Mouse (Mus musculus) myocyte (in vitro differentiated cells): ENCODE measurements around the gene Ltbp3. TPM values are rescaled to one million over a fixed set of nuclear protein-coding genes. Genes with fewer than 3 reads are reported as not detected.

Source experiments
- H3K27me3 ChIP-seq: one replicate; pipeline ENCODE4 v1.6.1; 2011; ENCODE audit not compliant: control insufficient read depth, insufficient read depth, insufficient read length
- H3K36me3 ChIP-seq: one replicate; pipeline ENCODE4 v1.6.1; 2011; ENCODE audit not compliant: control insufficient read depth, insufficient read depth
- H3K4me2 ChIP-seq: one replicate; pipeline ENCODE4 v1.6.1; 2011; ENCODE audit warnings: low read depth, control low read depth
- H3K4me3 ChIP-seq: one replicate; pipeline ENCODE4 v1.5.1; 2011; ENCODE audit warnings: mild to moderate bottlenecking, control low read depth, moderate library complexity
- H3K79me2 ChIP-seq: one replicate; pipeline ENCODE4 v1.6.1; 2011; ENCODE audit not compliant: control insufficient read depth, insufficient read depth
- H3ac ChIP-seq: one replicate; pipeline ENCODE4 v1.6.1; 2011; ENCODE audit not compliant: control insufficient read depth, insufficient read length
- CEBPB ChIP-seq: IDR thresholded peaks from 2 replicates; pipeline ENCODE4 v1.6.1; 2011; ENCODE audit warnings: mild to moderate bottlenecking, moderate library complexity; ENCODE audit not compliant: poor library complexity, insufficient read depth, severe bottlenecking
- E2F4 ChIP-seq: IDR thresholded peaks from one replicate; pipeline ENCODE4 v1.6.1; 2011; ENCODE audit warnings: mild to moderate bottlenecking, control low read depth, moderate library complexity; ENCODE audit not compliant: insufficient read depth
- MAX ChIP-seq: IDR thresholded peaks from one replicate; pipeline ENCODE4 v1.6.1; 2011; ENCODE audit warnings: low read depth, mild to moderate bottlenecking, control low read depth
- MYOD1 ChIP-seq, 3 experiments: IDR thresholded peaks; one replicate each; pipeline ENCODE4 v1.6.1; 2011; ENCODE audit warnings: control low read depth in 2 of 3, low read depth in 2 of 3, mild to moderate bottlenecking in 2 of 3, moderate library complexity in 1 of 3; ENCODE audit not compliant: insufficient read length in 2 of 3, control insufficient read depth in 1 of 3
- MYOG ChIP-seq, 3 experiments: IDR thresholded peaks; one replicate each; pipeline ENCODE4 v1.6.1; 2011; ENCODE audit warnings: control low read depth in 2 of 3, low read depth in 2 of 3, mild to moderate bottlenecking in 2 of 3; ENCODE audit not compliant: insufficient read length in 2 of 3, control insufficient read depth in 1 of 3, insufficient read depth in 1 of 3
- POLR2A ChIP-seq: IDR thresholded peaks from one replicate; pipeline ENCODE4 v1.6.1; 2011; ENCODE audit warnings: low read depth, mild to moderate bottlenecking, control low read depth, moderate library complexity; ENCODE audit not compliant: insufficient read length
- POLR2AphosphoS2 ChIP-seq: IDR thresholded peaks from one replicate; pipeline ENCODE4 v1.6.1; 2011; ENCODE audit warnings: low read depth, control low read depth; ENCODE audit not compliant: insufficient read length
- REST ChIP-seq: IDR thresholded peaks from one replicate; pipeline ENCODE4 v1.6.1; 2011; ENCODE audit warnings: mild to moderate bottlenecking, control low read depth, moderate library complexity; ENCODE audit not compliant: insufficient read depth, insufficient read length
- SRF ChIP-seq: IDR thresholded peaks from one replicate; pipeline ENCODE4 v1.6.1; 2011; ENCODE audit warnings: low read depth; ENCODE audit not compliant: control insufficient read depth, insufficient read length
- TCF12 ChIP-seq: IDR thresholded peaks from one replicate; pipeline ENCODE4 v1.6.1; 2011; ENCODE audit warnings: mild to moderate bottlenecking, control low read depth; ENCODE audit not compliant: poor library complexity, insufficient read depth, severe bottlenecking
- TCF3 ChIP-seq: IDR thresholded peaks from one replicate; pipeline ENCODE4 v1.6.1; 2011; ENCODE audit warnings: low read depth, control low read depth; ENCODE audit not compliant: insufficient read length
- USF1 ChIP-seq: IDR thresholded peaks from one replicate; pipeline ENCODE4 v1.6.1; 2011; ENCODE audit warnings: low read depth, mild to moderate bottlenecking, control low read depth, moderate library complexity
- polyA plus RNA-seq: library from polyadenylated mRNA; unstranded; fragments of >200 nt; fragmentation: generic; extraction: Trizol; gene quantifications from one replicate; pipeline ENCODE4 v1.2.1, GENCODE M21; 2012; ENCODE audit warnings: missing spikeins

Gene Ltbp3
- polyA plus RNA-seq = 100 TPM

DNA sequence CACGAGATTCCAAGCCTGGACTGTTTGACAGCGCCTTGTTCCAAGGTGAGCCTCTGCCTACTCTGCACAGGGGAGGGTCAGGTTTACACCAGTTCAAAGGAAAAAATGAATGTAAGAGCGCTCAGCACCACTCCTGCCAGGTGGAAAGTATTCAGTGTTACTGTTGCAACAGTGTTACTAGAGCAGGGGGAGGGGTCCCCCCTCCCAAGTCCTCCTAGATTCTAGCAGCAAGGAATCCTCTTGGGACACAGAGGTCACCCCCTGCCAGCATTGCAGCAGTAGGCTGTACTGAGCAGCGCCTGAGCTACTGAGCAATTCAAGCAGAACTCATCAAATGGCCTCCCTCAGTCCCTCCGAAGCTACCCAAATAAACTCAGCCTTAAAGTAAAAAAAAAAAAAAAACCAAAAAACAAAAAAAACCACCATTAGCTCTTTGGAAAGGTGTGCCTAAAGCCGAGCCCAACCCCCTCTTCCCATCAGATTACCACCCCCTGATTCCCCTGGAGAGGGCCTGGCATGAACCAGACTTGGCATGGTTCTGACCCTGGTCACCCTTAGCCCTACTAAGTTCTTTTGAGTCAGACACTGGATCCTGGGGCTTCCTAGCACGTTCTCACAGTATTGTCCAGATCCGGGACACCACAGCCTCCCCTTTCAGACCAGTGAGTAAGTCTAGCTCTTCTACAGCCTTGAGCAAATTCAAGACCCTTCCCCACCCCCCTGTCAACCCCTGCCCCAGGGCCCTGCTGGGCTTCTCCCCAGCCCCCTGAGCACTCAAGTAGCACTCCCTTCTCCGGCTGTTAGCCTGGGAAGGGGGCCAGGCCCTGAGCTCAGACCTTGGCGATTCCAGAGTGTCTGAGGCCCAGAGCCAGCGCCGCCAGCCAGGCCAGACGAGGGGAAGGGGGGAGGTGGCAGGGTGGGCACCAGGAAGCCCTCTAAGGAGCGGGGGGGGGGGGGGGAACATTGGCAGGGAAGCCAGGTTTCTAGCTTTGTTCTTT lies at the start of gene Ltbp3:
Gene Ltbp3 (plus strand): TSS at position 585 of the 998 bp plus-strand sequence.
- Histone ChIP-seq H3K79me2 (peaks cover 19% of the 10 kb centered on the region), H3K4me3 (peak within 1 kb of the TSS; percentile 76), H3K36me3 (no peaks in the 10 kb centered on the region), H3K27me3 (peaks cover 9% of the 10 kb centered on the region), H3ac (peak within 1 kb of the TSS; percentile 50), H3K4me2 (peak within 1 kb of the TSS; percentile 91)
- no peak for TF ChIP-seq E2F4
- peak in 1 of 3 experiments; percentile 16 for TF ChIP-seq MYOG (IDR thresholded peaks at IDR 0.05; ENCODE audit: control insufficient read depth in 1 of 3, insufficient read depth in 1 of 3, insufficient read length in 2 of 3, low read depth in 2 of 3)

DNA sequence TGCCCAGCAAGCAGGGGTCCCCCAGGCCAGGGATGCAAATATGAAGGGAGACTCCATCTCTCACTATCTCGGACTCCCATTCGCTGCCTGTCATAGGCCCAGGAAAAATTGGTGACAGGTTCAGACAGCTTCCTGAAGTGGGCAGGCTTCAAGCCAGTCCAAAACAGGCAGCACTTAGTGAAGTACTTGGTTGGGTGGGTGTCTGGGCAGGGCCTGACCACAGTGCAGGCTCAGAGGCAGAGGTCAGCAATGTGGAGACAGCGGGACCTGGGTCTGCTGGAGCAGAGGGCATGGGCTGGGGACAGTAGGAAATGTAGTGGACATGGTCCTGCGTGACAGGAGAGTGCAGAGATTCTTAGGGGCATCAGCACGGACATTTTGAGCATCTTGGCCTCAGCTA lies 49.1 kb upstream of the Ltbp3 start:
- Histone ChIP-seq H3K36me3 (peaks cover 3% of the 10 kb centered on the region), H3ac (no peak overlapping the region), H3K4me3 (peak overlapping the region; percentile 94), H3K4me2 (peak overlapping the region; percentile 95), H3K79me2 (peaks cover 52% of the 10 kb centered on the region), H3K27me3 (no peaks in the 10 kb centered on the region)
- TF ChIP-seq USF1 = no peak
- TF ChIP-seq MYOG (IDR thresholded peaks at IDR 0.05; ENCODE audit: control insufficient read depth in 1 of 3, insufficient read depth in 1 of 3, insufficient read length in 2 of 3, low read depth in 2 of 3) = no peak
- no peak for TF ChIP-seq TCF12
- no peak for TF ChIP-seq POLR2AphosphoS2
- TF ChIP-seq MAX = no peak
- TF ChIP-seq TCF3 = no peak
- no peak for TF ChIP-seq E2F4
- no peak for TF ChIP-seq REST
- TF ChIP-seq SRF = no peak
- no peak for TF ChIP-seq MYOD1 (IDR thresholded peaks at IDR 0.05; ENCODE audit: control insufficient read depth in 1 of 3, insufficient read length in 2 of 3, low read depth in 2 of 3)

DNA sequence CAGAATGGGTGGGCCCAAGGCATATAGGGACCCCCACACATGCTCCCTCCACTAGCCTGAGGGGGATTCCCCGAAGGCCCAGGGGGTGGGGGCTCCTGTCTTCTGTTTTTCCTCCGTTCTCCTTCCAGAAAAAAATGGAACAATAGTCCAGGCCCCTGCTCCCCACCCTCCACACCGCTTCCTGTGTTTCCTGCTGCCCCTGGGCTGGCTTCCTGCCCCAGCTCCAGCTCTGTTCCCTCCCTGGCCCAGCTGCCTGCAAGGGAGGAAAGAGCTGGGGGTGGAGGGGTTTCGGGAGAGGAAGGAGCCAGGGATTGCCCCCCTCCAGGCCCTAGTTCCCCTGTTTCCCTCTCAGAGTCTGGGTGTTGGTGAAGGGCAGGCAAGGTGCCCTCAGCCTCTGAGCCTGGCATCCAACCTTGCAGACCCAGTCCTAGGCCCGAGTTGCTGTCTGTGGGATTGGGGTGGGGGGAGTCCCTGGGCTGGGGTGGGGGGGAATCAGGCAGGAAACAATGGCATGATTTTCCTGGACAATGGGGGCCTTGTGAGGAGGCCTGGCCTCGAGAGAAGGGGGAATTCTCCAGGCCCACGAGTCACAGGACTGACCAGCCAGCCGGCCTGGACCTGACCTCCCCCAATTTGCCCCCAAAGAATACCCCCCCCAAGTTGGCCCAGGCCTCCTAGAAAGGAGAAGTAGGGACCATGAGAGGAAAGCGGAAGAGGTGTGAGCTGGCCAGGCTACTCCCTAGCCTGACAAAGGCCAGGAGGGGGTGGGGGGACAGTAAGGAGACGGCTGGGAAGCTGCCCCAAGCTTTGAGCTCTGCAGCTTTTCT lies 48.4 kb upstream of the Ltbp3 start:
- peak overlapping the region; percentile 95 for H3K4me2 ChIP-seq
- H3K27me3 ChIP-seq = no peaks in the 10 kb centered on the region
- TF ChIP-seq POLR2AphosphoS2 = no peak
- no peak for TF ChIP-seq REST
- no peak for TF ChIP-seq CEBPB
- TF ChIP-seq TCF12 = no peak
- TF ChIP-seq TCF3 = no peak
- TF ChIP-seq MYOD1 (IDR thresholded peaks at IDR 0.05; ENCODE audit: control insufficient read depth in 1 of 3, insufficient read length in 2 of 3, low read depth in 2 of 3) = no peak
- TF ChIP-seq SRF = no peak
- TF ChIP-seq MYOG (IDR thresholded peaks at IDR 0.05; ENCODE audit: control insufficient read depth in 1 of 3, insufficient read depth in 1 of 3, insufficient read length in 2 of 3, low read depth in 2 of 3) = no peak
- no peak for TF ChIP-seq MAX
- TF ChIP-seq E2F4 = no peak
- no peak for TF ChIP-seq POLR2A
- TF ChIP-seq USF1 = no peak
- peaks cover 50% of the 10 kb centered on the region for H3K79me2 ChIP-seq
- no peak overlapping the region for H3ac ChIP-seq
- H3K4me3 ChIP-seq = peak overlapping the region; percentile 94
- H3K36me3 ChIP-seq = peaks cover 3% of the 10 kb centered on the region

DNA sequence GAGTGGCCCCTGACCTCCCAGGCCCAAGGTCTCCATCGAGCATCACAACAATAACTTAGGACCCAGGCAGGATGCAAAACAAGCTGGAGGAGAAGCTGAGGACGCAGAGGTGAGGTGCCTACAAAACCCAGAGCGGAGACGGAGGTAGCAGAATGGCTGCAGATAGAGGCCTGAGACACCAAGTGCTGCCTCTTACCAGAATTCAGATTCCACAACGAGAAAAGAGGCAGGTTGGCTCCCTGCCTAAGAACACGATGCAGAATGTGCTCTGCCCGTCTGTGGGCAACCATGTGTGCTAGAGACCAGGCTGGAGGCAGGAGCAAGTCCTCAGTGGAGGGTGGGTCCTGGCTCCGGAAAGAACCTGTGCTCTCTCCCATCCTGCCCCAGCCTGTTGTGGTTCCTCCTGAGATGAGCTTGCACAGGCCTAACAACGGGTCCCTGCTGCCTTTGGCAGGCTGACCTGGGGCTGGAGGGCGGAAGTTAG lies 47.7 kb upstream of the Ltbp3 start:
- TF ChIP-seq CEBPB (no peak), USF1 (no peak), SRF (no peak), REST (no peak), MYOG (IDR thresholded peaks at IDR 0.05; ENCODE audit: control insufficient read depth in 1 of 3, insufficient read depth in 1 of 3, insufficient read length in 2 of 3, low read depth in 2 of 3) (no peak), POLR2A (no peak)
- no peaks in the 10 kb centered on the region for H3K27me3 ChIP-seq
- H3K36me3 ChIP-seq = peaks cover 9% of the 10 kb centered on the region
- peak overlapping the region; percentile 12 for H3K4me2 ChIP-seq
- H3ac ChIP-seq = no peak overlapping the region
- H3K79me2 ChIP-seq = peaks cover 43% of the 10 kb centered on the region
- H3K4me3 ChIP-seq = no peak overlapping the region
